Mouse (Mus musculus) hindbrain, postnatal 0 days (tissue): ENCODE data around the gene Car5a. TPM values are rescaled to one million over a fixed set of nuclear protein-coding genes. Genes with fewer than 3 reads are reported as not detected.

ENCODE experiments used
- ATAC-seq: fragments of 200-750 bp; cut with Nextera tagmentation; 2 replicates; pipeline ENCODE4 v1.8.0; 2017; ENCODE audit warnings: mild to moderate bottlenecking, moderate TSS enrichment, moderate library complexity
- DNase-seq: peaks from one replicate; pipeline ENCODE4 v3.0.0-alpha.2; 2015; ENCODE audit warnings: low spot score
- H3K27ac ChIP-seq: fragments of 300-500 bp; sonication (generic); 2 replicates; pipeline ENCODE4 v1.5.1; 2014; ENCODE audit warnings: mild to moderate bottlenecking
- H3K27me3 ChIP-seq: fragments of 300-500 bp; sonication (generic); 2 replicates; pipeline ENCODE4 v1.6.1; 2014; ENCODE audit warnings: low read length, mixed read lengths; ENCODE audit not compliant: insufficient read depth
- H3K36me3 ChIP-seq: fragments of 300-500 bp; sonication (generic); 2 replicates; pipeline ENCODE4 v1.6.1; 2014; ENCODE audit warnings: low read length, mixed read lengths; ENCODE audit not compliant: insufficient read depth
- H3K4me1 ChIP-seq: fragments of 300-500 bp; sonication (generic); 2 replicates; pipeline ENCODE4 v1.6.1; 2014; ENCODE audit warnings: antibody characterized with exemption, low read length, mixed read lengths; ENCODE audit not compliant: insufficient read depth
- H3K4me2 ChIP-seq: fragments of 300-500 bp; sonication (generic); 2 replicates; pipeline ENCODE4 v1.6.1; 2014; ENCODE audit warnings: low read depth, mild to moderate bottlenecking, low read length, moderate library complexity, mixed read lengths
- H3K4me3 ChIP-seq: fragments of 300-500 bp; sonication (generic); 2 replicates; pipeline ENCODE4 v1.5.1; 2014; ENCODE audit warnings: low read length
- H3K9ac ChIP-seq: fragments of 300-500 bp; sonication (generic); replicated peaks from 2 replicates; pipeline ENCODE4 v1.6.1; 2014; ENCODE audit warnings: mild to moderate bottlenecking, low read length, moderate library complexity, mixed read lengths
- H3K9me3 ChIP-seq: fragments of 300-500 bp; sonication (generic); 2 replicates; pipeline ENCODE4 v1.6.1; 2016; ENCODE audit warnings: low read length, mixed read lengths
- CTCF ChIP-seq: IDR thresholded peaks from 2 replicates; pipeline ENCODE4 v1.5.1; 2016; ENCODE audit warnings: antibody characterized with exemption, control low read depth, low read depth
- WGBS: fragments of 180-500 bp; shearing (Covaris S2); extraction: QIAGEN DNeasy Blood & Tissue Kit; methylation state at CpG from one replicate; pipeline ENCODE4 v1.1.7; 2014; 5-methylcytosine and 5-hydroxymethylcytosine counted together
- polyA plus RNA-seq: library from polyadenylated mRNA; unstranded; fragments of >200 nt; fragmentation: Nextera tagmentation; extraction: Ambion mirVana; gene quantifications from 2 replicates; pipeline ENCODE4 v1.2.1, GENCODE M21; 2015
- total RNA-seq: library from RNA; depleted of rRNA; stranded (reverse); fragments of >200 nt; gene quantifications from 2 replicates; pipeline ENCODE4 v1.2.3, GENCODE M21; 2014

The Car5a gene
- total and polyA plus RNA-seq, 2 experiments from 2014 or later, result 0.23 to 0.42 TPM

GRCm38 (mm10) chr8:121909148-121909541, 35.6 kb downstream of the Car5a start:
- Histone ChIP-seq H3K4me3 (no peak overlapping the region), H3K27me3 (no peaks in the 10 kb centered on the region), H3K27ac (no peak overlapping the region), H3K9ac (no peak overlapping the region), H3K9me3 (no peaks in the 10 kb centered on the region), H3K36me3 (no peaks in the 10 kb centered on the region), H3K4me2 (no peak overlapping the region), H3K4me1 (peaks cover 12% of the 10 kb centered on the region)
- ATAC-seq (no peak), DNase-seq (no peak)
- TF ChIP-seq CTCF, result no peak
- 71% methylated on average over 8 of the region's 8 CpGs for WGBS

GRCm38 (mm10) chr8:121908378-121909147, 36.1 kb downstream of the Car5a start:
- 52% methylated on average over 8 of the region's 8 CpGs for WGBS
- ATAC-seq (no peak), DNase-seq (no peak)
- H3K4me2 ChIP-seq, result peak overlapping the region; percentile 86
- no peak for TF ChIP-seq CTCF
- H3K9ac ChIP-seq, result no peak overlapping the region
- no peak overlapping the region for H3K27ac ChIP-seq
- H3K9me3 ChIP-seq, result no peaks in the 10 kb centered on the region
- H3K4me1 ChIP-seq, result peaks cover 18% of the 10 kb centered on the region
- no peak overlapping the region for H3K4me3 ChIP-seq
- no peaks in the 10 kb centered on the region for H3K36me3 ChIP-seq
- no peaks in the 10 kb centered on the region for H3K27me3 ChIP-seq

- Histone ChIP-seq H3K4me2 (peak within 1 kb of the TSS; percentile 86), H3K4me1 (peaks cover 22% of the 10 kb centered on the region), H3K9ac (peak within 1 kb of the TSS; percentile 76), H3K27me3 (no peaks in the 10 kb centered on the region), H3K9me3 (no peaks in the 10 kb centered on the region), H3K36me3 (no peaks in the 10 kb centered on the region), H3K4me3 (peak within 1 kb of the TSS; percentile 69), H3K27ac (peak within 1 kb of the TSS; percentile 67)
- no peak for TF ChIP-seq CTCF
- DNase-seq, result peak; percentile 99
- 2% methylated on average over 61 of the region's 61 CpGs for WGBS
- ATAC-seq, result peak; percentile 93
Measured at GRCm38 (mm10) chr8:121907587-121908248, 37.0 kb downstream of the Car5a start, which contains the start of gene Slc7a5. Gene Slc7a5, minus strand, starts transcription at chr8:121907694.

- Histone ChIP-seq H3K27ac (peak overlapping the region; percentile 67), H3K4me3 (peak overlapping the region; percentile 69), H3K9me3 (no peaks in the 10 kb centered on the region), H3K4me2 (peak overlapping the region; percentile 86), H3K27me3 (no peaks in the 10 kb centered on the region), H3K4me1 (peaks cover 22% of the 10 kb centered on the region), H3K36me3 (no peaks in the 10 kb centered on the region), H3K9ac (peak overlapping the region; percentile 76)
- ATAC-seq, result peak; percentile 65
- peak; percentile 67 for DNase-seq
- TF ChIP-seq CTCF, result no peak
- under 1% methylated on average over 72 of the region's 72 CpGs for WGBS
Measured at GRCm38 (mm10) chr8:121906542-121907512, 37.9 kb downstream of the Car5a start.

- Histone ChIP-seq H3K36me3 (no peaks in the 10 kb centered on the region), H3K27me3 (no peaks in the 10 kb centered on the region), H3K9me3 (no peaks in the 10 kb centered on the region), H3K9ac (peak overlapping the region; percentile 76), H3K4me3 (peak overlapping the region; percentile 69), H3K4me2 (peak overlapping the region; percentile 86), H3K27ac (no peak overlapping the region), H3K4me1 (peaks cover 25% of the 10 kb centered on the region)
- DNase-seq (no peak), ATAC-seq (no peak)
- no peak for TF ChIP-seq CTCF
- WGBS, result 16% methylated on average over 5 of the region's 5 CpGs
Measured at GRCm38 (mm10) chr8:121905864-121906263, 38.8 kb downstream of the Car5a start.

GRCm38 (mm10) chr8:121905420-121905819, 39.3 kb downstream of the Car5a start:
- TF ChIP-seq CTCF, result no peak
- Histone ChIP-seq H3K4me2 (peak overlapping the region; percentile 86), H3K4me3 (peak overlapping the region; percentile 69), H3K27me3 (no peaks in the 10 kb centered on the region), H3K4me1 (peaks cover 25% of the 10 kb centered on the region), H3K36me3 (no peaks in the 10 kb centered on the region), H3K27ac (no peak overlapping the region), H3K9ac (peak overlapping the region; percentile 76), H3K9me3 (no peaks in the 10 kb centered on the region)
- ATAC-seq (no peak), DNase-seq (no peak)
- WGBS, result 55% methylated on average over 1 of the region's 1 CpGs
